Mouse (Mus musculus) c-Kit-positive CD71-positive TER-119-negative erythroid progenitor cells, embryonic 14.5 days (primary cell): ENCODE data around the gene Grid1.

Experiments used
- DNase-seq: peaks from one replicate; pipeline ENCODE4 v3.0.0-alpha.2; 2013; ENCODE audit warnings: low read depth

Grid1 gene

DNA sequence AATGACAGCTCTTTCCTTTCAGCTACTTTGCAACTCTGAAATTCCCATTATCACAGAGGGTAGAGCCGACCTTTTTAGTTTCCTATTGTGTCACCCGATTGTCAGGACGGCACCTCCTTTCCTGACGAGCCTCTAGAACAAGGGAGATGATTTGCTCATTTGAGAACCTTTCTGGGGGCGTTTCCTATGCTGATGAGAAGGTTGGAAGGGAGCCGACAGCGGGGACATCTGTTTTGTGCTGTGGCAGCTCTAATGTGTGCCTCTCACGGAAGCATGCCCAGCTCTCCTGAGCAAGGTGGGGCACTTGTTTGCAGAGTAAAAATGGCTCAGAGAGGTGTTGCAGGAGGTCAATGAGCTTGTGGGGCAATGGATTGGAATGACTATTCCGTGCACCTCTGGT is 189.2 kb downstream of the Grid1 start:
- no peak for DNase-seq

DNA sequence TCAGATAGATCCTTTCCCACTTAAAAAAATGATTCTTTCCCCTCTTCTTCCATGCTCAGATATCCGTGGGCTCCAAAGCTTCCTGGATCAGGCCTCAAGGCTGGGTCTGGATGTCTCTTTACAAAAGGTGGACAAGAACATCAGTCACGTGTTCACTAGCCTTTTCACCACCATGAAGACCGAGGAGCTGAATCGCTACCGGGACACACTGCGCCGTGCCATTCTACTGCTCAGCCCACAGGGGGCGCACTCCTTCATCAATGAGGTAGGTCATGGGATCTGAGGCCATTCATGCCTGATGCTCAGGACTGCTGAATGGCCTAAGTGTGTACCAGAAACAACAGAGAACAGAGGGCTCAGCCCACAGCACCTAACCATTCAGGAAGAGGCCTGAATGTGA is 206.8 kb downstream of the Grid1 start:
- DNase-seq: no peak

DNA sequence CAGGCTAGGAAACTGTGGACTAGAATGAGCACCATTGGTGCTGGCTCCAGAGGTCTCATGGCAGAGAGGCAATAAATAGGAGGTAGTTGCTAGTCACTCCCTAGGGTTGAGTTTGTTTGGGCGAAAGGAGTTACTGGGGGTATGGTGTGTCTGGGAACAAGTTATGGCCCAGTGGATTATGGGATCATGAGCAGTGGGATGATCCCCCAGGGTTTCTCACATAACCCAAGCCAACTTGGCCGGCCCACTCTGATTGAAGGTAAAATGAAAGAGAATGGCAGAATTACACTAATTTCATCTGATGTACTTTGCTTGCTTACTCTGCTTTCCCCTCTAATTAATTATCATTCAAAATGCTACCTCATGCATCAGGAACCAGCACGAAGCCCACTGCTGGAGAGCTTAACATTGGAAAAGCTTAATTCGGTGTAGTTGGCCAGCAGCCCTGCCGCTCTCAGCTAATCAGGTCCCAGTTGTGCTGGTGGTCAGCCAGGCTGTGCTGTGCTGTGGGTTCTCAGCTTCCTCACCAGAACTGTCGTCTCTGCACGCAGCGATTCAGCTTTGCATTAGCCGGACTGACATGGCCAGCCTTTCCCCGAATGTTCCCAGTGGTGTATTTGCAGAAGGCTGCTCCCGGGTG is 207.7 kb downstream of the Grid1 start:
- DNase-seq: no peak

DNA sequence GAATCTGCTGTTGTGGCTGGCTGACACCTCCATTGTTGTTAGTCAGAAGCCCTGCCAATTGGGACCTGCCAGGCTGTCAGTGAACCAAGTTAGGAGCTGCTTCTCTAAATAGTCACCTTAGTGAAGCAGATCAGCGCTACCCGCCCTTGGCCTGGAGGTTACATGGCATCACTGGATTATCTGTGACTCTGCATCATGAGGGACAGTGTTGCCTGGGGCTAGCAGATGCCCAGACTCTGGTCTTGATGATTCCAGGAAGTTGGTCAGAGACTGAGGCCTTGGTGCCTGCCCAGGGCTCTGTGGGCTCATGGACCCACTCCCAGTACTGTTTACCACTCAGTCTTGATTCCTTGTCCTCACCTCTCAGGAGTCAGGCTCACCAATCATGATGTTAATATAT is 209.7 kb downstream of the Grid1 start:
- DNase-seq: no peak

DNA sequence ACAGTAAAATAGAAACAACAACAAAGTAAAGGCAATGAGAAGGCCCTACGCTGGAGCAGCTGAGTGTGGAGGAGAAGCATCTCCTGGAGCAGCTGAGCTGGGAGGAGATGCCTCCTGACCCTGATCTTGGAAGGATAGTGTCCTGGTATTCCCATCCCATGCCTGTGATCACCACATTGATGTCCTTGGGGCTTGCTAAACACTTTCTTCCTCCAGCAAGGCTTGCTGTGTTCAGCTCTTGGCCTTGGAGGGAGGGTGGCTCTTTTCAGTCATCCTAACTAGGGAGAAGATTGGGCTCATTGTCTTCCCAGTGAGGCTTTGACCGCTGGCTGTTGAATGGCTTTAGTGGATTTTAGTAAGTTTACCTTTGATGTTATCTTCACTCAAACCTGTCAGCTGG is 210.4 kb downstream of the Grid1 start:
- no peak for DNase-seq

DNA sequence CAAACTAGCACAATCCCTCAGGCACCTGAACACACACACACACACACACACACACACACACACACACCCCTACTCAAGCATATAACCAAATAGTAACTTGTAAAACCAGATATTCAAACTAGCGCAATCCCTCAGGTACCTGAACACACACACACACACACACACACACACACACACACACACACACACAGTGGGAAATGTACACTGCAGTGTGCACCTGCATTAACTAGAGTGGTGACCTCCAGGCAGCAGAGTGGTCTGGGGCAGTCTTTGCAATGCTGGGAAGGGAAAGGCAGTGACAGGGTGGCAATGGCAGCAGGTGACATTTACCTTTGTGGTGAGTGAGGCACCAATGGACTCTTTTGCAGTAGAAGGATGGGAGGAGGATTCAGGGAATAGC is 212.4 kb downstream of the Grid1 start:
- no peak for DNase-seq

DNA sequence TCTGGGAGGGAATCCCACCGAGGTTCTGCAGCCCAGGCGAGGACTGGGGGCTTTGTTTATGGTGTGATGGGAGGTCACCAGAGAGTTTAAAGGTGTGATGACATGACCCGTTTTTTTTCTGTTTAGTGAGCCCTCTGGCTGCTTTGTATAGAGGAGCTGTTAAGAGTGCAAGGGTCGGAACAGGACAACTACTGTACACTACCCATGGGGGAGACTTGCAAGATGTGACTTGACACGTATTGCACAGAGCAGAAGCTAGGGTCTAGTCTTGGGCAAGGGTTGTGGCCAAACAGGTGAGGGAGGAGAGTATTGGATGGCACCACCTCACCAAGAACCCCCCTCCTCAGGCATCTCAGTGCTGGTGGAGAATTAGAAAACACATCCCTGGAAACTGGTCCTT is 224.4 kb downstream of the Grid1 start:
- no peak for DNase-seq

DNA sequence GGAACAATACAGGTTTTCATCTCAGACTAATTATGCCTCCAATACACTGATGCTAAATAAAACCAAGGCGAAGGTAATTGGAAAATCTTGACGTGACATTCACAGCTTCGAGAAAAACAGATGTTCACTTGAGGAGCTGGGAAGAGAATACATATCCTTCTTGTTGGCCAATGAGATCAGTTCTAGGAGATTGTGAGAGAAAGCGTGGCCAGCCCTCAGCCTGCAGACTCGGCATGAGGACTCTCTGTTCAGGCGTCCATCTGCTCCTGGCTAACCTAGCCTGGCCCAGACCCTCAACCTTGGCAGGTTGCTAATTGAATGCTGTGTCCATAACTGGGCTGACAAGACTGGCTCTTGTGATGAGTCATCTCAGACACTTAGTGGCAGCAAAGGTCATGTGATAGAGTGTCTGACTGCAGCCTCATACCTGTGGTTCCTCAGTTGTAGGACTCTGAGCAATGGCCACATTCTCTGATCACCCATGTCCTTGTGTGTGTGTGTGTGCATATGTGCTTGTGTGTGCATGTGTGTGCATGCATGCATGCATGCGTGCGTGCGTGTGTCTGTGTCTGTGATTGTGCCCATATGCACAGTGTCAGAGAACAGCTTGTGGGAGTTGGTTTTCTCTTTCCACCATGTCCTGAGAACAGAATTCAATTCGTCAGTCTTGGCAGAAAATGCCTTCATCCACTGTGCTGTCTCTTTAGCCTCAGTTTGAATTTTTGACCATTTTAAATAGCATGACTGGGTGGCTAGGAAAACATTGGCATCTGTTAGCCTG is 225.2 kb downstream of the Grid1 start:
- no peak for DNase-seq

DNA sequence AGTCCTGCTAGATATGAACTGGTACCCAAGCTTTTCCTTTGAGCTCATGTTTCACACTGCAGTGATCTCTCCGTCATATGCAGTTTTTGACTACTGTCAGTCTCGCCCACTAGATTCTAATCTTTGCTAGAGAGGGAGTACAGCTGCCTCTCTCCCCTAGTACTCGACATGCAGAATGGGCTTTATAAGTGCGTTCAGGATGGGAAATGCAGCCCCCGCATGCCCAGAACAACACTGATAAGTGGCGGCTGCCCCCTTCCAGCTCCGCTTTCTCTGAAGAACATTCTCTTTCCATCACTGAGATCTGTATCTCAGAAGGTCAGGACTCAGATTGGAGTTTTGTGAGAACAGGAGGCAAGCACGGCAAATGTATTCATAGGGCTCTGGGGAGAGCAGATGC is 229.3 kb downstream of the Grid1 start:
- DNase-seq: no peak

DNA sequence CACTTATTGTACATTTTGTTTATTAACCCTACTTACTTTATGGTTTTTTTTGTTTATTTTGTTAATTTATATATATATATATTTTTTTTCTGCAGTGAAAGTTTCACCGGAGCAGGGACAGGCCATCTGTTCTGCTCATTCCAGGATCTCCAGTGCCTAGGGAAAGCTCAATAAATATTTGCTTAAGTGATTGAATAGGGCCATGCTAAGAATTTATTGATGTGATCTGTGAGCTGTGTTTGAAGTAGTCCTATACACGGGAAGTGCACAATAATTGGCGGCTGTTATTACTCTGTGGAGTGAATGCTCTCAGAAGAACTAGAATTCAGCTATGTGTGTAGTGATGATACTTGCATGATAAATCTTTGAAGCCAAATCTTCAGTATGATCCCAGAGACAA is 234.2 kb downstream of the Grid1 start:
- DNase-seq: no peak

DNA sequence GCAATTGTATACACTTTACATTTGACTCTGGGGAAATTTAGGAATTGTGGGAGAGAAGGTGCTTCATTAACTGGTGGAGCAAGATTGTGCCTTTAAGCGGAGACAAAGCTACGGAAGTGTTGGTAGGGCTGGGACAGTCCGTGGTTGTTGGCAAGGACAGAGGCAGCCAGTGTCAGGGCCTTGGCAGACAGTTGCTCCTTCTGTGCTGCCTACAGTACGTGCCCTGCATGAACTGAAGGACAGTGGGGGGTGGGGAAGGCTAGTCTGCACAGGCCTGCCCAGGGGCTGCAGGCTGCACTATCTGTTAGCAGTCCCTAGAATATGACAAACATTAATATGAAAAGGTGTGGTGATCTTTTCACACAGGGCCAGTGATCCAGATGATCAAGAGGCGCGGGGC is 254.7 kb downstream of the Grid1 start:
- DNase-seq: no peak

DNA sequence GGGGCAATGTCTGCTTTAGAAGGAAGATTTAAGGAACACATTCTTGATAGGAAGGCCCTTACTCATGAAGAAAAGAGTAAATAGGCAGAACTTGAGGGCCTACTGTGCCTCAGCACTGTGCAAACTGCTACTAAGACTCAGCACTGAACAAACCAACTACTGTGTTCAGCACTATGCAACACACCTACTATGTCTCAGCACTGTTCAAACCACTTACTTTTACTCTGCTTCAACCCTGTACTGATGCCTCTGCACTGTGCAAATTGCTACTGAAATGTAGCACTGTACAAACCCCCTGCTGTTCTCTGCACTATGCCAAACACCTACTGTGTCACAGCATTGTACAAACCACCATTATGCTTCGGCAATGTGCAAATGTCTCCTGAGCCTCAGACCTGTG is 260.0 kb downstream of the Grid1 start:
- DNase-seq: no peak

DNA sequence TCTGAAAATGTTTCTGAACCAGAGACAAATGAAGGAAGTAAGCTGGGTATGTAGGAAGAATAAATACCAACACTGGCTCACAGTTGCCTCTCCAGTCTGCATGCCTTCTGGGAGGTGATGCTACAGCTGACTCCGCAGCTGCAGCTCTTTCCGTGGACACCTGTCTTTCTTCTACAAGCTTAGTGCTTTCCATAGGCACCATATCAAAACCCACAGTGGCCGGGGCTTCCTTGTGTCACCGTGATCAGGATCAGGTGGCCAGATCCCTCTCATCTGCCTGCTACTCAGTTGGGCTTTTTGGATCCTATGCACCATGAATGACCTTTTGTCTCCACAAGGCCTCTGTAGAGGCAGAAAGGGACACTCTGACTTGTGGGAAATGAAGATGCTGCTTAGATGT is 272.7 kb downstream of the Grid1 start:
- no peak for DNase-seq

DNA sequence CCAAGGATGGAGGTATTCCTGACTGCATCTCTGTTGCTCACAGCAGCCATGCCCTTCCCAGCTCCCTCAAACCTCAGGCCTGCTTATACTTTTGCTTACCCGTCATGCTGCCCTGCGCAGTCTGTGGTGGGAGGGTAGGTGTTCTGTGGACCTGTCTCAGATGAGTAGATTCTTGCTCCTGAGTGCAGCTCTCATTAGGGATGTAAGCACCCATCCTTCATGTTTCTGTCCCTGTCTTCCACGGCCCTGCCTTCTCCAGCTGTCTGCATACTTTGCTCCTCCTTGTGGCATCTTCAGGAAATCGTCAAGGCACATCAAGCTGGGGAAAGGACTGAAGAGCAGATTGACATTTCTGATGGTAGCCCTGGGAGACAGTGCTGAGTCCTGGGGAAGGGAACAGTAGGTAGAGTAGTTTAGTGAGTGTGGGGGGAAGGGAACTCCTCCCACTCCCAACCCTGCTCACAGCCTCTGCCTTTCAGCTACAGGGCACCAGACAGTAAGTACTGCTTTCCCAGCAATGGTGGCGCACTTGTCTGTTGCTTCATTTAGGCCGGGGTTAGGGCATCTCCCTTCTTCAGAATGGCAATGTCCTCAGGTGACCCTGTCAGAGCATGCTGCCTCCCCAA is 273.8 kb downstream of the Grid1 start:
- DNase-seq: no peak

DNA sequence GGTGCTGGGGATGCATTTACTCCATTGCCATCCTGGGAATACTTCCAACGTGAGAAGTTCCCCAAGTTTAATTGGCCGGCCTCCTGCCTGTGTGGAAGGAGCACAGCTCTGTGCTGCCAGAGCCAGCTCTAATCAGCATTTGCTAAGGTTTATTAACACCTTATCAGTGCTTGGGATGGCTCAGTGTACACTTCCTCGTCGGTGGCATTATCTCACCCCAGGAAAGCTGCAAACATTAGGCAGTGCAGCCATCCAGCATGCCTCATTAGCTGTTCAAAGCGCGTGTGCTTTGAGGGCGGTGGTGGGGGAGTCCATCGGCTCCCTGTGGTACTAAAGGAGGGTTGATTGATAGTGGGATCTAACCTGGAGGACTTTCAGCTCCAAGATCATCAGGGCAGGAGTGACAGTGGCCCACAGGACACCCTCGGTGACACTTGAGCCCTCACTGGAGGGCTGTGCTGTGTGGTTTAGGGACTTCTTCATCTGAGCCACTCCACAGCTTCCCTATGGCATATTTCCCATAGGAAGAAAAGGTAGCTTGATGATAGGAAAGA is 275.7 kb downstream of the Grid1 start:
- no peak for DNase-seq

DNA sequence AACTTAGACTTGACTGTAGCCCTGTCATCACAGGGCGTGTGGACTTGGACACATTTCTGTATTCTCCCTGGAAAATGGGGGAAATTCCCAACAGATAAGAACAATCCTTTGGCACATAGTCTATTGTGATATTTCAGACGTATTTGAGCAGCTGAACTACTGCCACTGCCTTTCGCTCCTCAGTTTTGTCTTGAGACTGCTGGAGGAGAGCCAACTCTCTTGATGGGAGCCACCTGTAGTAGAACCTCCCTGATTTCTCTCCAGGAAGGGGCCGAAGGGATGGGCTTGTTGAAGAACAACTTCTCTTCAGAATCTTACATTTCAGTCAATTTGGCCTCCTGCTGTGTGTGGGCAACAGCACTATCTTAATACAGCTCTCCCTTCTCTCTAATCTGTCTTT is 276.2 kb downstream of the Grid1 start:
- DNase-seq: no peak

DNA sequence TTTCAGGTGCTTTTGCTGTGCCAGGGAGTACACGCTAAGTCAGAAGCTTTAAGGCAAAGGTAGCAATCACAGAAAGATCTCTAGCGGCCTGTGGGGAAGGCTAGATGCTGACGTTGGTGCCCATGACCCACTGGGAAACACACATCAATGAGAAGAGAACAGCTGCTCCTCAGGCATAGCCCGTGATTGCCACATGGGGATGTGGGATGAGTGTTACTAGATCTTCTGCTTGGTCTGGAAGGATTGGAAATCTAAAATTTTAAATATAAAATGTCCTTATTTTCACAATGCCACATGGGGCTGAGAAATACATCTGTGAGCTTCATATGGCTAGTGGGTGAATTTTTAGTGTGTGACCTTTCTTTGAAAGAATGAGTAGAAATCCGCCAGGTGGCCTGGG is 277.3 kb downstream of the Grid1 start:
- DNase-seq: no peak

DNA sequence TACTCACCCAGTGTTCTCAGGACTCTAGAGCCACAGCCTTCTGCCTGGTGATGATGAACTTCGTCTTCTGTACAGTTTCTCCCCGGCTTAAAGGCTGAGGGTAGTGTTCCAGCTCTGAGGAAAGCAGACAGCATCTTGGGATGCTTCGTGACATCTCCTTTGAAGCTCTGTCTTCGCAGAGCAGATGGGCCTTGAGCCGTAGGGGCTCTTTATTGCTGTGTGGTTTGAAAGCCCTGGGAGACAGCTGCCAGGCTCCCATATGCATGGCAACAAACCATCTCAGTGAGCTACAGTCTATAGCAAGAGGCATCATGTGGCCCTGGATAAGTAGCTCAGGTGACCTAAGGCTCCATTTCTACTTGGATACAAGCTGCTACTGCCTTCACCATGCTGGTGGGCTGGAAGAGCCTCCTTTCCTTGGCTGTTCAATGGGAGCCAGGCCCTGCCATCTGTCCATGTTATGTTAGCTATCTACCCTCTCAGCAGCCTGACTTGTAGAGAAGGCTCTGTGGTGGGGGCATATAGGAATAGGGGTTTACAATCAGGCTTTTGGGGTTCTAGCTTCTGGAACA is 283.8 kb downstream of the Grid1 start:
- DNase-seq: no peak

DNA sequence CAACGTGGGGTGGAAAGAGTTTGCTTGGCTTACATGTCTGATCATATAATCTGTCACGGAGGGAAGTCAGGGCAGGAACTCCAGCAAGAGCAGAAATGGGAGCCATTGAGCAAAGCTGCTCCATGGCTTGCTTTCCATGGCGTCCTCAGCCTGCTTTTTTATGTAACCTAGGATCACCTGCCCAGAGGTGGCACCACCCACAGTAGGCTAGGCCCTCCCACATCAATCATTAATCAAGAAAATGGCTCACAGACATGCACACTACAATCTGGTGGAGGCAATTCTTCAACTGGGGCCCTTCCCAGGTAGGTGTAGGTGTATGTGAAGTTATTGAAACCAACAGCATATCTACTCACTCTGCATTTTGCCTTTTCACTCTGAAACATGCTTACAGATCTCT is 287.7 kb downstream of the Grid1 start:
- DNase-seq: no peak

DNA sequence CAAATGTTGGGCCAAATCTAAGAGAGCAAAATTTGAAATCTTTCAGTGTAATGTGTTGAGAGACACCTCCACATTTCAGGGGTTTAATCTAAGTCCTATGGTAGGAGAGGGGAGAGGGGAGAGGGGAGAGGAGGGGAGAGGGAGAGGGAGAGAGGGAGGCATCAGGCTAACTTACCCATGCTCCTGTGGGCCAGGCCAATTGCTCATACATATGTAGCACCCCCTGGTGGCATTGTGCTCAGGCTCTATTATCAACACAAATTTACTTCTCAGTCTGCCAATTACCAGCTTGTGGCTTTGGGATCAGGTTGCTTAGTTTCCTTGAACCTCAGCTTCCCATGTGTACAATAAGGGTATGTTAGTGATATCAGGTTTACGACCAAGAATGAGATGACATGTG is 291.0 kb downstream of the Grid1 start:
- no peak for DNase-seq

DNA sequence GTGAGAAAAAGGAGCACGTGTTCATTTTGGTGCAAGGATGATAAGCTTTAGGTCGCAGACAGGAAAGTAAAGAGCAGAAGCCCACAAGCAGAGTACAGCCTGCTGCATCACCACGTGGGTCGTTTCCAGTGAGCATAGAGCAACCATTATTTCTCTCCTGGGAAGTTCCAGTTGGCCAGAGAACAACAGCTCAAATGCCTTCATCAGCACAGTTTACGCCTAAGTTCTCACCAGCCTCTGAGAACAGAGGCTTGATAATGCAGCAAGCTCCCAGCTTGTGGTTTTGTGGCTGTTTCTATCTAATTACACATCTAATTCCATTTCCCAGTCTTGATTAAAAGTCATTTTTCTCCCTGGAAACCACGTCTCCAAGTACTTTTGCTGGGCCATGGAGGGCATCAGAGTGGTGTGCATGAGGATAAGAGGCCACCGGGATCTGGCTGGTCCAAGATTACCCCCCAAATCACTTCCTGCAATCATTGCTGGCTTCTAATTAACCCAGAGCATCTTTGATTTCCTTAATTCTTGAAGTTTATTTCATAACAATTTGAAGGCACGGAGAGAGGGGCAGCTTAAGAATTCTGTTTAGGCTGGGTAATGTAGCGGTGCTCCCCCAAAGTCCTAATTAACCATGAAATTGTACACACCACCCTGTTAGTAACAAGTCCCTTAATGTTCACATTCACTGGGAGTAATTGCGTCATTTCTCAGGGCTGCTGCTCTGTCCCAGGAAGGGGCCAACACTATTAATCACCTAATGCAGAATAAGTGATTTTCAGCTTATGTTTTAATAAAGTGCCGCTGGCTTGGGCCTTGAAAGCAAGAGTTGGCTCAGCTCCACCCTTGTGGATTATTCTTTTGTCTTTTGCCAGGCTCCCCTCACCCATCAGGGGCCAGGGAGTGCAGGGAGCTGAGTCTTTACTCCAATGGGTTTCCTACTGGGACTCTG is 292.7 kb downstream of the Grid1 start:
- DNase-seq: no peak

DNA sequence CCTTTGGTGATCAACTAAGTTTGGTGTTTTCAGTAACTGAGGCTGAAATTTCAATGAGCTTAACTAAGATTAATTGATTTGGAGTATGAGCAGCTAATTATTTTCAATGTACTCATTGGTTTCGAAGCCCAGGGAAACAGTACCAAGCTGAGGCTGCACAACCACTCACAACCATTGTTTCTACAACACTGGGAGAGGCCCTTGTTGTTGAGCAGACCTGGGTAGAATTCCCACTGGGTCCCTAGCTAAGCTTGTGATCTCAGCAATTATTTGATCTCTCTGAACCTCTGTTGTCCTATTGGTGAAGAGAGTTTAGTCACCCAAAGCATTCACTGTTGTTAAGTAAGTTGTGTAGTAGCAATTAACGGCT is 293.4 kb downstream of the Grid1 start:
- no peak for DNase-seq
